Mouse (Mus musculus): ENCODE measurements around the gene Sugp2. TPM values are rescaled to one million over a fixed set of nuclear protein-coding genes. Genes with fewer than 3 reads are reported as not detected.

Sugp2 gene
- polyA plus RNA-seq, 1 experiment: 38.3 TPM

- Histone ChIP-seq H3K4me3 (ENCODE audit: extremely low read depth, insufficient read depth, insufficient read length) (no peak overlapping the region), H3K4me1 (ENCODE audit: control insufficient read depth, insufficient read depth, insufficient read length) (no peaks in the 10 kb centered on the region), H3K36me3 (ENCODE audit: control insufficient read depth, insufficient read depth, low read length) (peaks cover 46% of the 10 kb centered on the region), H3K27ac (ENCODE audit: insufficient read depth, low read length) (peak overlapping the region; percentile 19; the same call in 1 of the 2 replicates), H3K27me3 (ENCODE audit: control insufficient read depth, insufficient read depth, low read length) (no peaks in the 10 kb centered on the region)
- TF ChIP-seq CTCF (IDR thresholded peaks at IDR 0.05; ENCODE audit: extremely low read depth, insufficient read depth, insufficient read length, insufficient replicate concordance) (no peak), POLR2A (IDR thresholded peaks at IDR 0.05; ENCODE audit: low read depth, low read length) (no peak)
- DNase-seq (ENCODE audit: low read depth in 1 of 2, low spot score in 2 of 2): no peak
- 81% methylated on average over 5 of the region's 5 CpGs for WGBS
Observed at GRCm38 (mm10) chr8:70258600-70258999, 24.6 kb downstream of the Sugp2 start.

GRCm38 (mm10) chr8:70259043-70259442 lies 25.0 kb downstream of the Sugp2 start:
- H3K4me1 ChIP-seq (ENCODE audit: control insufficient read depth, insufficient read depth, insufficient read length): no peaks in the 10 kb centered on the region
- 0 out of 2 replicates have a peak overlapping the region, but pooled peaks have one; percentile 1 for H3K27ac ChIP-seq (ENCODE audit: insufficient read depth, low read length)
- no peak for DNase-seq (ENCODE audit: low read depth in 1 of 2, low spot score in 2 of 2)
- TF ChIP-seq POLR2A (IDR thresholded peaks at IDR 0.05; ENCODE audit: low read depth, low read length): no peak
- TF ChIP-seq CTCF (IDR thresholded peaks at IDR 0.05; ENCODE audit: extremely low read depth, insufficient read depth, insufficient read length, insufficient replicate concordance): no peak
- 92% methylated on average over 2 of the region's 2 CpGs for WGBS
- peaks cover 47% of the 10 kb centered on the region for H3K36me3 ChIP-seq (ENCODE audit: control insufficient read depth, insufficient read depth, low read length)
- H3K4me3 ChIP-seq (ENCODE audit: extremely low read depth, insufficient read depth, insufficient read length): no peak overlapping the region
- no peaks in the 10 kb centered on the region for H3K27me3 ChIP-seq (ENCODE audit: control insufficient read depth, insufficient read depth, low read length)

GRCm38 (mm10) chr8:70267674-70268073 lies 33.6 kb downstream of the Sugp2 start:
- TF ChIP-seq CTCF (IDR thresholded peaks at IDR 0.05; ENCODE audit: extremely low read depth, insufficient read depth, insufficient read length, insufficient replicate concordance): no peak
- no peak for TF ChIP-seq POLR2A (IDR thresholded peaks at IDR 0.05; ENCODE audit: low read depth, low read length)
- H3K4me1 ChIP-seq (ENCODE audit: control insufficient read depth, insufficient read depth, insufficient read length): no peaks in the 10 kb centered on the region
- H3K27me3 ChIP-seq (ENCODE audit: control insufficient read depth, insufficient read depth, low read length): no peaks in the 10 kb centered on the region
- no peak for DNase-seq (ENCODE audit: low read depth in 1 of 2, low spot score in 2 of 2)
- H3K27ac ChIP-seq (ENCODE audit: insufficient read depth, low read length): no peak overlapping the region
- 79% methylated on average over 3 of the region's 3 CpGs for WGBS
- peaks cover 8% of the 10 kb centered on the region for H3K36me3 ChIP-seq (ENCODE audit: control insufficient read depth, insufficient read depth, low read length)
- H3K4me3 ChIP-seq (ENCODE audit: extremely low read depth, insufficient read depth, insufficient read length): no peak overlapping the region

GRCm38 (mm10) chr8:70268311-70268710 lies 34.3 kb downstream of the Sugp2 start:
- no peak for DNase-seq (ENCODE audit: low read depth in 1 of 2, low spot score in 2 of 2)
- Histone ChIP-seq H3K4me1 (ENCODE audit: control insufficient read depth, insufficient read depth, insufficient read length) (no peaks in the 10 kb centered on the region), H3K4me3 (ENCODE audit: extremely low read depth, insufficient read depth, insufficient read length) (no peak overlapping the region), H3K27me3 (ENCODE audit: control insufficient read depth, insufficient read depth, low read length) (no peaks in the 10 kb centered on the region), H3K36me3 (ENCODE audit: control insufficient read depth, insufficient read depth, low read length) (peaks cover 3% of the 10 kb centered on the region; the same call in 1 of the 2 replicates), H3K27ac (ENCODE audit: insufficient read depth, low read length) (no peak overlapping the region)
- TF ChIP-seq POLR2A (IDR thresholded peaks at IDR 0.05; ENCODE audit: low read depth, low read length) (no peak), CTCF (IDR thresholded peaks at IDR 0.05; ENCODE audit: extremely low read depth, insufficient read depth, insufficient read length, insufficient replicate concordance) (no peak)
- 70% methylated on average over 5 of the region's 5 CpGs for WGBS

- H3K4me3 ChIP-seq (ENCODE audit: extremely low read depth, insufficient read depth, insufficient read length): no peak overlapping the region
- peaks cover under 1% of the 10 kb centered on the region; the same call in 1 of the 2 replicates for H3K36me3 ChIP-seq (ENCODE audit: control insufficient read depth, insufficient read depth, low read length)
- no peak overlapping the region for H3K27ac ChIP-seq (ENCODE audit: insufficient read depth, low read length)
- TF ChIP-seq CTCF (IDR thresholded peaks at IDR 0.05; ENCODE audit: extremely low read depth, insufficient read depth, insufficient read length, insufficient replicate concordance) (no peak), POLR2A (IDR thresholded peaks at IDR 0.05; ENCODE audit: low read depth, low read length) (no peak)
- WGBS: 8% methylated on average over 11 of the region's 11 CpGs
- H3K4me1 ChIP-seq (ENCODE audit: control insufficient read depth, insufficient read depth, insufficient read length): no peaks in the 10 kb centered on the region
- no peaks in the 10 kb centered on the region for H3K27me3 ChIP-seq (ENCODE audit: control insufficient read depth, insufficient read depth, low read length)
- DNase-seq (ENCODE audit: low read depth in 1 of 2, low spot score in 2 of 2): no peak
Observed at GRCm38 (mm10) chr8:70268799-70269565, 35.0 kb downstream of the Sugp2 start.

GRCm38 (mm10) chr8:70272949-70273348 lies 38.9 kb downstream of the Sugp2 start:
- DNase-seq (ENCODE audit: low read depth in 1 of 2, low spot score in 2 of 2): no peak
- no peak for TF ChIP-seq CTCF (IDR thresholded peaks at IDR 0.05; ENCODE audit: extremely low read depth, insufficient read depth, insufficient read length, insufficient replicate concordance)
- no peak for TF ChIP-seq POLR2A (IDR thresholded peaks at IDR 0.05; ENCODE audit: low read depth, low read length)
- H3K4me3 ChIP-seq (ENCODE audit: extremely low read depth, insufficient read depth, insufficient read length): no peak overlapping the region
- WGBS: 29% methylated on average over 3 of the region's 3 CpGs
- H3K27ac ChIP-seq (ENCODE audit: insufficient read depth, low read length): no peak overlapping the region
- no peaks in the 10 kb centered on the region for H3K27me3 ChIP-seq (ENCODE audit: control insufficient read depth, insufficient read depth, low read length)
- no peaks in the 10 kb centered on the region for H3K36me3 ChIP-seq (ENCODE audit: control insufficient read depth, insufficient read depth, low read length)
- no peaks in the 10 kb centered on the region for H3K4me1 ChIP-seq (ENCODE audit: control insufficient read depth, insufficient read depth, insufficient read length)

GRCm38 (mm10) chr8:70274350-70274749 lies 40.3 kb downstream of the Sugp2 start:
- no peaks in the 10 kb centered on the region for H3K27me3 ChIP-seq (ENCODE audit: control insufficient read depth, insufficient read depth, low read length)
- no peak for DNase-seq (ENCODE audit: low read depth in 1 of 2, low spot score in 2 of 2)
- H3K36me3 ChIP-seq (ENCODE audit: control insufficient read depth, insufficient read depth, low read length): no peaks in the 10 kb centered on the region
- H3K27ac ChIP-seq (ENCODE audit: insufficient read depth, low read length): no peak overlapping the region
- no peaks in the 10 kb centered on the region for H3K4me1 ChIP-seq (ENCODE audit: control insufficient read depth, insufficient read depth, insufficient read length)
- H3K4me3 ChIP-seq (ENCODE audit: extremely low read depth, insufficient read depth, insufficient read length): no peak overlapping the region
- TF ChIP-seq CTCF (IDR thresholded peaks at IDR 0.05; ENCODE audit: extremely low read depth, insufficient read depth, insufficient read length, insufficient replicate concordance) (no peak), POLR2A (IDR thresholded peaks at IDR 0.05; ENCODE audit: low read depth, low read length) (no peak)

Measured in spleen, adult 2 months (tissue).